Mouse (Mus musculus): Measurements from ENCODE around the gene Rnf181. TPM values are rescaled to one million over a fixed set of nuclear protein-coding genes. Genes with fewer than 3 reads are reported as not detected.

Gene Rnf181
- polyA plus RNA-seq, 1 experiment from 2014 or later = 208 TPM

GRCm38 (mm10) chr6:72333111-72333510, 33.6 kb downstream of the Rnf181 start:
- WGBS = 66% methylated on average over 5 of the region's 5 CpGs
- DNase-seq (ENCODE audit: low spot score) = no peak
- no peaks in the 10 kb centered on the region for H3K27me3 ChIP-seq (replicated peaks; ENCODE audit: insufficient read depth, low read length)
- H3K4me3 ChIP-seq (ENCODE audit: low read depth, low read length) = no peak overlapping the region
- no peak overlapping the region for H3K27ac ChIP-seq (ENCODE audit: low read length)
- no peaks in the 10 kb centered on the region for H3K9me3 ChIP-seq (ENCODE audit: low read length)
- no peak overlapping the region for H3K4me2 ChIP-seq (replicated peaks; ENCODE audit: low read depth, low read length)
- TF ChIP-seq CTCF (IDR thresholded peaks at IDR 0.05) (no peak), EP300 (IDR thresholded peaks at IDR 0.05) (no peak)
- H3K9ac ChIP-seq (replicated peaks; ENCODE audit: low read depth) = no peak overlapping the region
- H3K36me3 ChIP-seq (ENCODE audit: insufficient read depth, low read length) = peaks cover 39% of the 10 kb centered on the region
- ATAC-seq = no peak
- H3K4me1 ChIP-seq (ENCODE audit: insufficient read depth, low read depth, low read length) = no peaks in the 10 kb centered on the region

GRCm38 (mm10) chr6:72330133-72330532, 36.6 kb downstream of the Rnf181 start:
- ATAC-seq (no peak), DNase-seq (ENCODE audit: low spot score) (no peak)
- no peak overlapping the region for H3K27ac ChIP-seq (ENCODE audit: low read length)
- no peak overlapping the region for H3K9ac ChIP-seq (replicated peaks; ENCODE audit: low read depth)
- no peak for TF ChIP-seq EP300 (IDR thresholded peaks at IDR 0.05)
- TF ChIP-seq CTCF (IDR thresholded peaks at IDR 0.05) = no peak
- no peak overlapping the region for H3K4me2 ChIP-seq (replicated peaks; ENCODE audit: low read depth, low read length)
- no peak overlapping the region for H3K4me3 ChIP-seq (ENCODE audit: low read depth, low read length)
- no peaks in the 10 kb centered on the region for H3K4me1 ChIP-seq (ENCODE audit: insufficient read depth, low read depth, low read length)
- 91% methylated on average over 4 of the region's 4 CpGs for WGBS
- no peaks in the 10 kb centered on the region for H3K27me3 ChIP-seq (replicated peaks; ENCODE audit: insufficient read depth, low read length)
- H3K9me3 ChIP-seq (ENCODE audit: low read length) = no peaks in the 10 kb centered on the region
- peaks cover 32% of the 10 kb centered on the region for H3K36me3 ChIP-seq (ENCODE audit: insufficient read depth, low read length)

GRCm38 (mm10) chr6:72329019-72329418, 37.7 kb downstream of the Rnf181 start:
- Histone ChIP-seq H3K9me3 (ENCODE audit: low read length) (no peaks in the 10 kb centered on the region), H3K36me3 (ENCODE audit: insufficient read depth, low read length) (peaks cover 33% of the 10 kb centered on the region), H3K27me3 (replicated peaks; ENCODE audit: insufficient read depth, low read length) (no peaks in the 10 kb centered on the region), H3K27ac (ENCODE audit: low read length) (no peak overlapping the region), H3K4me1 (ENCODE audit: insufficient read depth, low read depth, low read length) (no peaks in the 10 kb centered on the region), H3K4me3 (ENCODE audit: low read depth, low read length) (no peak overlapping the region), H3K9ac (replicated peaks; ENCODE audit: low read depth) (no peak overlapping the region), H3K4me2 (replicated peaks; ENCODE audit: low read depth, low read length) (no peak overlapping the region)
- whole genome bisulfite sequencing = 84% methylated on average over 5 of the region's 5 CpGs
- TF ChIP-seq CTCF (IDR thresholded peaks at IDR 0.05) = no peak
- no peak for TF ChIP-seq EP300 (IDR thresholded peaks at IDR 0.05)
- DNase-seq (ENCODE audit: low spot score) (no peak), ATAC-seq (no peak)

- H3K4me1 ChIP-seq (ENCODE audit: insufficient read depth, low read depth, low read length) = no peaks in the 10 kb centered on the region
- TF ChIP-seq CTCF (IDR thresholded peaks at IDR 0.05) (peak; percentile 72), EP300 (IDR thresholded peaks at IDR 0.05) (no peak)
- ATAC-seq (peak; percentile 71), DNase-seq (ENCODE audit: low spot score) (peak; percentile 68)
- 54% methylated on average over 6 of the region's 6 CpGs for WGBS
- no peaks in the 10 kb centered on the region for H3K9me3 ChIP-seq (ENCODE audit: low read length)
- no peak overlapping the region for H3K27ac ChIP-seq (ENCODE audit: low read length)
- no peak overlapping the region for H3K4me3 ChIP-seq (ENCODE audit: low read depth, low read length)
- H3K36me3 ChIP-seq (ENCODE audit: insufficient read depth, low read length) = peaks cover 42% of the 10 kb centered on the region
- no peak overlapping the region for H3K4me2 ChIP-seq (replicated peaks; ENCODE audit: low read depth, low read length)
- no peaks in the 10 kb centered on the region for H3K27me3 ChIP-seq (replicated peaks; ENCODE audit: insufficient read depth, low read length)
- H3K9ac ChIP-seq (replicated peaks; ENCODE audit: low read depth) = no peak overlapping the region
Measured at GRCm38 (mm10) chr6:72326274-72326673, 40.5 kb downstream of the Rnf181 start.

- Histone ChIP-seq H3K36me3 (ENCODE audit: insufficient read depth, low read length) (peaks cover 54% of the 10 kb centered on the region), H3K4me1 (ENCODE audit: insufficient read depth, low read depth, low read length) (no peaks in the 10 kb centered on the region), H3K27me3 (replicated peaks; ENCODE audit: insufficient read depth, low read length) (no peaks in the 10 kb centered on the region), H3K4me3 (ENCODE audit: low read depth, low read length) (no peak overlapping the region), H3K9me3 (ENCODE audit: low read length) (no peaks in the 10 kb centered on the region), H3K9ac (replicated peaks; ENCODE audit: low read depth) (no peak overlapping the region), H3K27ac (ENCODE audit: low read length) (no peak overlapping the region), H3K4me2 (replicated peaks; ENCODE audit: low read depth, low read length) (no peak overlapping the region)
- DNase-seq (ENCODE audit: low spot score) (no peak), ATAC-seq (no peak)
- no peak for TF ChIP-seq EP300 (IDR thresholded peaks at IDR 0.05)
- no peak for TF ChIP-seq CTCF (IDR thresholded peaks at IDR 0.05)
- WGBS = 82% methylated on average over 6 of the region's 6 CpGs
Measured at GRCm38 (mm10) chr6:72323786-72324508, 42.8 kb downstream of the Rnf181 start.

- H3K27me3 ChIP-seq (replicated peaks; ENCODE audit: insufficient read depth, low read length) = no peaks in the 10 kb centered on the region
Measured at GRCm38 (mm10) chr6:72322936-72323335, 43.8 kb downstream of the Rnf181 start.

More at GRCm38 (mm10) chr6:72322936-72323335, 43.8 kb downstream of the Rnf181 start:
- no peak for TF ChIP-seq EP300 (IDR thresholded peaks at IDR 0.05)
- TF ChIP-seq CTCF (IDR thresholded peaks at IDR 0.05) = no peak
- peaks cover 55% of the 10 kb centered on the region for H3K36me3 ChIP-seq (ENCODE audit: insufficient read depth, low read length)
- 92% methylated on average over 3 of the region's 3 CpGs for WGBS
- no peak overlapping the region for H3K27ac ChIP-seq (ENCODE audit: low read length)
- ATAC-seq (no peak), DNase-seq (ENCODE audit: low spot score) (no peak)
- no peaks in the 10 kb centered on the region for H3K9me3 ChIP-seq (ENCODE audit: low read length)
- H3K4me1 ChIP-seq (ENCODE audit: insufficient read depth, low read depth, low read length) = no peaks in the 10 kb centered on the region
- H3K4me2 ChIP-seq (replicated peaks; ENCODE audit: low read depth, low read length) = no peak overlapping the region
- no peak overlapping the region for H3K9ac ChIP-seq (replicated peaks; ENCODE audit: low read depth)
- no peak overlapping the region for H3K4me3 ChIP-seq (ENCODE audit: low read depth, low read length)

All from lung, postnatal 0 days (tissue).